In the genomic region with DNA sequence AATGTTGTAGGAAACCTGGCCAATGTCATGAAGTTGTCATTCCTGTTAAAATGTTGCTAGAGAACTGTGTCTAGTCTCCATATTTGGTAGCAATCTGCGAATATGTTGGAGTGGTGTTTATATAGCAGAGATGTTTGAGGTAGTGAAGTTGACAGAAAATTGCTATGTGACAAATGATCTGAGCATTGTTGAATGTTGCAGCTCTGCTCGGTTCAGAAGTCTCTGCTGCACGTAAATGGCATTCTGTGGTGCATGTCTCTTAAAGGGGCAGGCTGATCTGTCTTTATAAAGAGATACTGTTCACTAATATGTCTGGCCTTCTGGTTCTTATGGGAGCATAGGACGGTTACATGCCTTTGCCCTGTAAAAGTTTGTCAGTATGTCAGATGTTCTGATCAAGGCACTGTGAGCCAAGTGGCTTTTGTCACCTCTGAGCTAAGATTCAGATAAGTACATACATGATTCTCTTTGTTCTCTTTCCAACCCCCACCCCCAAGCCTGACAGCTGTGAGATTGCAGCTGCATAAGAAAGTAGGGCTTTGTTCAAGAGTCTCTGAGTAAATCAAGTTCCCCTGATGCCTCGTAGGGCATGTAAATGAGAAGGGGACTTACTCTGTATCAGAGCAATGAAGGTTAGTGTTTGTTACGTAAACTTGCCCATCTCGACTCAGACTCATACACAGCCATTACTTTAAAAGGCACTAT, we compare ENCODE assay signal across 13 mouse cellular contexts.
A peak's percentile ranks its signal among the peaks of the same experiment; 100 is the strongest.
DNase-seq lines count a peak whose midpoint lies in the region; ATAC-seq lines count a peak whose summit lies in the region.
"Had no signal": no experiment of that assay in that cellular context is flagged by ENCODE, and none has a peak within 500 bp of the region (broad histone marks: within the 10 kb centered on the region; RNA-seq: fewer than 3 reads in every experiment).

No protein-coding gene starts in this region.

- no peaks in the 10 kb centered on the region for H3K4me1 ChIP-seq in kidney, embryonic 14.5 days (ENCODE audit: control insufficient read depth, insufficient read depth, low read length)
- H3K4me1 ChIP-seq in hindbrain, embryonic 15.5 days (replicated peaks) = no peaks in the 10 kb centered on the region
- peaks cover 11% of the 10 kb centered on the region for H3K4me1 ChIP-seq in neural tube, embryonic 13.5 days (replicated peaks)
- H3K4me1 ChIP-seq: embryonic facial prominence, embryonic 13.5 days had no signal

- no peak overlapping the region for H3K9ac ChIP-seq in kidney, embryonic 14.5 days (ENCODE audit: low read depth, low read length)
- no peak overlapping the region for H3K9ac ChIP-seq in hindbrain, embryonic 15.5 days
- no peak overlapping the region for H3K9ac ChIP-seq in neural tube, embryonic 13.5 days
- H3K9ac ChIP-seq: embryonic facial prominence, embryonic 13.5 days had no signal

- DNase-seq in kidney, adult 18-20 months = no peak
- peak; percentile 29 for DNase-seq in embryo, embryonic 11.5 days (ENCODE audit: low read depth, low spot score)
- no peak for DNase-seq in thymus, postnatal 25 days
- DNase-seq in right cerebral cortex, postnatal 10 days (ENCODE audit: low spot score in 2 of 2) = no peak
- DNase-seq: adrenal gland, postnatal 10 days; heart, adult 11 months; lung, postnatal 36 days had no signal

- ATAC-seq in kidney, embryonic 14.5 days (ENCODE audit: low FRiP score, low TSS enrichment) = peak; percentile 62; the same call in 1 of the 2 replicates
- ATAC-seq in hindbrain, embryonic 15.5 days (ENCODE audit: low FRiP score, low read depth) = 0 out of 2 replicates have a peak, but pooled peaks have one; percentile 45
- peak; percentile 82 for ATAC-seq in neural tube, embryonic 13.5 days (ENCODE audit: low read depth)
- ATAC-seq in erythroid progenitor cell, adult 5-6 weeks (replicated peaks; ENCODE audit: low FRiP score, poor library complexity, severe bottlenecking) = no peak

- no peaks in the 10 kb centered on the region for H3K27me3 ChIP-seq in kidney, embryonic 14.5 days (ENCODE audit: control insufficient read depth, insufficient read depth, low read length)
- H3K27me3 ChIP-seq in hindbrain, embryonic 15.5 days = no peaks in the 10 kb centered on the region
- H3K27me3 ChIP-seq in neural tube, embryonic 13.5 days = no peaks in the 10 kb centered on the region
- H3K27me3 ChIP-seq: embryonic facial prominence, embryonic 13.5 days had no signal

- no peak overlapping the region for H3K27ac ChIP-seq in kidney, embryonic 14.5 days (ENCODE audit: low read depth, low read length)
- H3K27ac ChIP-seq in hindbrain, embryonic 15.5 days (replicated peaks) = no peak overlapping the region
- peak overlapping the region; percentile 54; the same call in 1 of the 2 replicates for H3K27ac ChIP-seq in neural tube, embryonic 13.5 days (replicated peaks)
- H3K27ac ChIP-seq: embryonic facial prominence, embryonic 13.5 days; left cerebral cortex, adult 2 months had no signal

- no peak overlapping the region for H3K4me3 ChIP-seq in kidney, embryonic 14.5 days (ENCODE audit: low read length)
- no peak overlapping the region for H3K4me3 ChIP-seq in hindbrain, embryonic 15.5 days
- H3K4me3 ChIP-seq in neural tube, embryonic 13.5 days = no peak overlapping the region
- H3K4me3 ChIP-seq: embryonic facial prominence, embryonic 13.5 days; left cerebral cortex, adult 2 months had no signal

- no peaks in the 10 kb centered on the region for H3K9me3 ChIP-seq in kidney, embryonic 14.5 days (ENCODE audit: control insufficient read depth, low read length)
- no peaks in the 10 kb centered on the region for H3K9me3 ChIP-seq in hindbrain, embryonic 15.5 days
- H3K9me3 ChIP-seq in neural tube, embryonic 13.5 days = no peaks in the 10 kb centered on the region
- H3K9me3 ChIP-seq: embryonic facial prominence, embryonic 13.5 days had no signal

- H3K4me2 ChIP-seq in kidney, embryonic 14.5 days (replicated peaks; ENCODE audit: low read depth, low read length) = no peak overlapping the region
- no peak overlapping the region for H3K4me2 ChIP-seq in hindbrain, embryonic 15.5 days
- no peak overlapping the region for H3K4me2 ChIP-seq in neural tube, embryonic 13.5 days
- H3K4me2 ChIP-seq: embryonic facial prominence, embryonic 13.5 days had no signal

- no peaks in the 10 kb centered on the region for H3K36me3 ChIP-seq in kidney, embryonic 14.5 days (ENCODE audit: control insufficient read depth, insufficient read depth, low read length)
- H3K36me3 ChIP-seq in hindbrain, embryonic 15.5 days = no peaks in the 10 kb centered on the region
- no peaks in the 10 kb centered on the region for H3K36me3 ChIP-seq in neural tube, embryonic 13.5 days
- H3K36me3 ChIP-seq: embryonic facial prominence, embryonic 13.5 days had no signal

- 26% methylated on average over 7 of the region's 7 CpGs for WGBS in kidney, embryonic 14.5 days
- WGBS in hindbrain, embryonic 15.5 days = 20% methylated on average over 7 of the region's 7 CpGs
- 17% methylated on average over 7 of the region's 7 CpGs for WGBS in neural tube, embryonic 13.5 days
